Mouse (Mus musculus) small intestine, adult 2 months (tissue): Measurements from ENCODE around the gene Ndufaf5.

Experiments
- CTCF ChIP-seq: fragments of 200-500 bp; IDR thresholded peaks from 2 replicates; pipeline ENCODE4 v1.5.1; 2012; ENCODE audit warnings: low read depth, mild to moderate bottlenecking, control low read depth, inconsistent platforms, low read length, moderate library complexity, mixed read lengths; ENCODE audit not compliant: insufficient replicate concordance, insufficient read length; ENCODE audit errors: extremely low read depth
- POLR2A ChIP-seq: fragments of 200-500 bp; IDR thresholded peaks from 2 replicates; pipeline ENCODE4 v1.6.1; 2012; ENCODE audit warnings: low read depth, mild to moderate bottlenecking, control low read depth, inconsistent platforms, low read length, moderate library complexity

- no peak for TF ChIP-seq CTCF
- no peak for TF ChIP-seq POLR2A
Measured at GRCm38 (mm10) chr2:140170803-140171553, 529 bp downstream of the Ndufaf5 start.
